Mouse (Mus musculus): ENCODE measurements around the gene Lrp8. TPM values are rescaled to one million over a fixed set of nuclear protein-coding genes. Genes with fewer than 3 reads are reported as not detected.

Gene Lrp8
- polyA plus RNA-seq, 1 experiment from 2014 or later: 69.5 TPM

DNA sequence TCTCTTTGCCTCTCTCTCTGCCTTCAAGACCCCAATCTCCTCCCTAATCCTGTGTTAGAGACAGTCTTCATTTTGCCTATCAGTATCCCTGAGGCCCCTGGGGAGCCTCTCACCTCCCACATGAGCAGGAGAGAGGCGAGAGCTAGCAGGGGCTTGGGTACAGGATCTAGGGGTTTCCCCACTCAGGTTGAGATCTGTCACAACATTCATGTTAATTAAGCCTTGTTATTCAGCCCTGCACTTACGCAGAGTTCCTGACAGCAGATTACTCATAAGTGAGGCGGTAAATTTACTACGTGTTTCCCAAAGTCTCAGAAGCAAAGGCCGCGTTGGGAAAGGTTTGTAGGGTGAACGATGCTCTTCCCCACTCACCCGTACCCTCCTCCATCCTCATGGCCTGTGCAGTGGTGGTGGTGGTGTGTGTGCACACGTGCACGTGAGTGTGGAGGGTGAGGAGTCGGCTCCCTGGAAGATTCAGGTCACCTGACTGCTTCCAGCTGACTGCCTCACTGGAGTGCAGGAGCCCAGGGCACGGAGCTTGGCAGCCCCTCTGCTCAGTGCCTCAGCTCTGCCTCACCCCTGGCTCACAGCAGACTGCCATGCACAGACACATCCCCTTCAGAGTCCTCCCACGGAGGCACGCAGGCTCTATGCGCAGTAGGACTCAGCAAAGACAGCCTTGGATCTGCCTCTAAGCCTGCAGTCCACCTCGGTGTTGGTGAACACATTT lies 18.1 kb downstream of the Lrp8 start:
- H3K4me1 ChIP-seq (replicated peaks; ENCODE audit: control insufficient read depth, insufficient read depth, low read length): peaks cover 61% of the 10 kb centered on the region
- H3K27ac ChIP-seq: peak overlapping the region; percentile 68
- no peak for DNase-seq (ENCODE audit: low spot score)
- no peak overlapping the region for H3K4me2 ChIP-seq (replicated peaks)
- 0 out of 2 replicates have a peak, but pooled peaks cover 14% of the 10 kb centered on the region for H3K36me3 ChIP-seq (replicated peaks; ENCODE audit: control insufficient read depth, insufficient read depth)
- 43% methylated on average over 16 of the region's 16 CpGs for WGBS
- H3K9ac ChIP-seq: no peak overlapping the region
- no peak for ATAC-seq (ENCODE audit: low FRiP score)
- H3K9me3 ChIP-seq (ENCODE audit: control insufficient read depth, low read length): no peaks in the 10 kb centered on the region
- H3K4me3 ChIP-seq (replicated peaks; ENCODE audit: low read length): no peak overlapping the region
- no peaks in the 10 kb centered on the region for H3K27me3 ChIP-seq (ENCODE audit: control insufficient read depth, insufficient read depth, low read length)

DNA sequence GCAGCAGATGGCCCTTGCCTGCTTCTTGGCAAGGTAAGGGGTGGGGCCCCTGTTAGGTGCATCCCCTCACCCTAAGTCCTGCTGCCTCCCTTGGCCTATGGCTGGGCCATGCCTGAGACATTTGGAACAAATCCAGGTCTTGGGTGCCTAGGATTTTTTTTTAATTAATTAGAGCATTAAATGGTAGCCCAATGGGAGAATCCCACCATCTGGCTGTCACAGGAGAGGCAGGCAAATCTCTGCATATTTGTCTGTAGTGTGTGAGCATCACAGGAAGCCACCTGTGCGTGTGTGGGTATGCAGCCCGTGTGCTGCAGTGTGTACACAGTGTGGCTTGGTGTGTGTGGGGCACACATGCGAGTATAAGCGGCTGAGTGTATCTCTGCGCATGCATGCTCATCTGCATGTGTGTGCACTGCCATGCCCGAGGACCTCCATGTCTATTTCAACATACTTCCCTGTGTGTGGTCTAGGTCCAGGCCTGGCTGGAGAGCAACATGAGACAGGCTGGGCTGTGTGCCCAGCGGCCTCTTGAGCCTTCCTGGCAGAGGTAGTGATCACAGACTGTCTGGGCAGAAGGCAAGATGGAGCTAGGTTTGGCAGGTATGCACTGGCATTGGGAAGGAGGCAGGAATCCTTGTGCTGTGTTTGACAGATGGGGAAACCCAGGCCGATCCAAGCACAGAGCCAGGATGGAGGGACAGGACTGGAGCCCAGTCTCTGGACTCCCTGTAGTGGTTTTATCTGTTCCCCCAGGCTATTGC lies 19.0 kb downstream of the Lrp8 start:
- Histone ChIP-seq H3K9me3 (ENCODE audit: control insufficient read depth, low read length) (no peaks in the 10 kb centered on the region), H3K9ac (0 out of 2 replicates have a peak overlapping the region, but pooled peaks have one; percentile 9), H3K4me1 (replicated peaks; ENCODE audit: control insufficient read depth, insufficient read depth, low read length) (peaks cover 70% of the 10 kb centered on the region), H3K27ac (peak overlapping the region; percentile 68), H3K27me3 (ENCODE audit: control insufficient read depth, insufficient read depth, low read length) (no peaks in the 10 kb centered on the region), H3K36me3 (replicated peaks; ENCODE audit: control insufficient read depth, insufficient read depth) (0 out of 2 replicates have a peak, but pooled peaks cover 14% of the 10 kb centered on the region), H3K4me3 (replicated peaks; ENCODE audit: low read length) (no peak overlapping the region), H3K4me2 (replicated peaks) (no peak overlapping the region)
- ATAC-seq (ENCODE audit: low FRiP score) (peak; percentile 7; the same call in 1 of the 2 replicates), DNase-seq (ENCODE audit: low spot score) (no peak)
- WGBS: 68% methylated on average over 8 of the region's 8 CpGs

DNA sequence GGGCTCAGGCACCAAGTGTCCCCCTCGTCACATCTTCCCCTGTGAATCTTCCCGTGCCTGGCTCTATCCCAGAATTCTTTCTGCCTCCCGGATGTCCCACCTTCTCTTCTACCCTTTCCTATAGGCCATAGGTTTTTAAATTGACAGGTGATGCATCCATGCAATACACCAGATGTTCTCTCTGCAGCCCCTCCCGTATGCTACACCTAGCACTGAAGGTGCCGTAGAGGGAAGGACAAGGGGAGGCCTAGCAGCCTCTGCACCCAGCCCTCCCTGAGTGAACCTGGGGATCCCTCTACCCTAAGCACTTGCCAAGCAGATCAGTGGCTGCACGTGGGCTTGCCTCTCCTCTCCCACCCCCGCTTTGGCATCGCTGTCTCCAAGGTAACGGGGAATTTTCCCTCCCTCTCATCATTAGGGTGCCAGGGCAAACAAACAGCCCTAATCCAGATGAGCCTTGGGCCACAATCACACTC lies 20.9 kb downstream of the Lrp8 start:
- 0 out of 2 replicates have a peak overlapping the region, but pooled peaks have one; percentile 1 for H3K4me3 ChIP-seq (replicated peaks; ENCODE audit: low read length)
- H3K9me3 ChIP-seq (ENCODE audit: control insufficient read depth, low read length): no peaks in the 10 kb centered on the region
- 13% methylated on average over 9 of the region's 9 CpGs for WGBS
- H3K27ac ChIP-seq: peak overlapping the region; percentile 85
- ATAC-seq (ENCODE audit: low FRiP score) (peak; percentile 35), DNase-seq (ENCODE audit: low spot score) (peak; percentile 71)
- H3K9ac ChIP-seq: peak overlapping the region; percentile 47
- peaks cover 83% of the 10 kb centered on the region for H3K4me1 ChIP-seq (replicated peaks; ENCODE audit: control insufficient read depth, insufficient read depth, low read length)
- H3K4me2 ChIP-seq (replicated peaks): peak overlapping the region; percentile 37
- H3K36me3 ChIP-seq (replicated peaks; ENCODE audit: control insufficient read depth, insufficient read depth): 0 out of 2 replicates have a peak, but pooled peaks cover 8% of the 10 kb centered on the region
- H3K27me3 ChIP-seq (ENCODE audit: control insufficient read depth, insufficient read depth, low read length): no peaks in the 10 kb centered on the region

DNA sequence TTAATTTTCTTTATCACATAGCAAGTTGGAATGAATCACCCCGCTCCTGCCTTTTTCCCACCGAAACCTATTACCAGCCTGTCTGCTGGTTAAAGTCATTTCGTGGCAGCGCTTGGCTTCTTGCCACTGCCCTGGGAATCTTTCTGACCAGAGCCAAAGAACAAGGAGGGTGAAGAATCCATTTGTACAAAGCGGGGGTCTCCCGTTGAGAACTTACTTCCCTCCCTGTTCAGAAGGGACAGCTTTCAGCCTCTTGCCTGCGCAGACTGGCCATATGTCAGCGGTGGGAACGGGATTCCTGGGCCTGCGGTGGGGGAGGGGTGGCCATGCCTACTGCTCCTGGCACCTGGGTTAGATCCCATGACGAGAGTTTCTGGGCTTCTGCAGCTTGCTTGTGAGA lies 21.4 kb downstream of the Lrp8 start:
- Histone ChIP-seq H3K4me2 (replicated peaks) (peak overlapping the region; percentile 37), H3K27ac (peak overlapping the region; percentile 85), H3K9me3 (ENCODE audit: control insufficient read depth, low read length) (no peaks in the 10 kb centered on the region), H3K4me3 (replicated peaks; ENCODE audit: low read length) (0 out of 2 replicates have a peak overlapping the region, but pooled peaks have one; percentile 0), H3K9ac (peak overlapping the region; percentile 47), H3K27me3 (ENCODE audit: control insufficient read depth, insufficient read depth, low read length) (no peaks in the 10 kb centered on the region), H3K36me3 (replicated peaks; ENCODE audit: control insufficient read depth, insufficient read depth) (0 out of 2 replicates have a peak, but pooled peaks cover 5% of the 10 kb centered on the region), H3K4me1 (replicated peaks; ENCODE audit: control insufficient read depth, insufficient read depth, low read length) (peaks cover 88% of the 10 kb centered on the region)
- ATAC-seq (ENCODE audit: low FRiP score) (peak; percentile 9; the same call in 1 of the 2 replicates), DNase-seq (ENCODE audit: low spot score) (peak; percentile 68)
- 9% methylated on average over 11 of the region's 11 CpGs for WGBS

DNA sequence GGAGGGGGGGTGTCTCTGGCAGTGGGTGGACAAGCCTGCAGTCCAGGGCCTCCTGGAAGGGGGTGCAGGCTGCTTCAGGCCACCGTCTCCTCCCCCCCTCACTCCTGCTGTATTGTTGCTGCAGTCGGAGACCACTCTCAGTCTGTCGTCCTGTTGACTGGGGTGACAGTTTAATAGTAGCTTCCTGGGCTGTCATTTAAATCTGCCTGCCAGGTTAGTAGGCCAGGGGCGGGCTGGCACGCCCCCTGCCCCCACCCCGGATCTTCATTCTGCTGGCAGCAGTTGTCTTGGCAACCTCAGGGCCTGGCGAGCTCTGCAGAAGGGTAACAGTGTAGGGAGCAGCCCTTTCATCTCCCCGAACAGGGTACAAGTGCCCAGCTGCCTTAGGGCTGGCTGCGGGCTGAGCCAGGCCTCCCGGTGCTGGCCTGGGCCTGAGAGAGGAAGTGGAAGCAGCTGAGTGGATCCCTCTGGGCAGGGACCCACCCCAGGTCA lies 26.7 kb downstream of the Lrp8 start:
- 7% methylated on average over 10 of the region's 10 CpGs for WGBS
- no peaks in the 10 kb centered on the region for H3K9me3 ChIP-seq (ENCODE audit: control insufficient read depth, low read length)
- peak overlapping the region; percentile 46 for H3K9ac ChIP-seq
- ATAC-seq (ENCODE audit: low FRiP score) (peak; percentile 73), DNase-seq (ENCODE audit: low spot score) (peak; percentile 44)
- peak overlapping the region; percentile 13 for H3K4me2 ChIP-seq (replicated peaks)
- no peaks in the 10 kb centered on the region for H3K36me3 ChIP-seq (replicated peaks; ENCODE audit: control insufficient read depth, insufficient read depth)
- H3K4me3 ChIP-seq (replicated peaks; ENCODE audit: low read length): no peak overlapping the region
- peaks cover 91% of the 10 kb centered on the region for H3K4me1 ChIP-seq (replicated peaks; ENCODE audit: control insufficient read depth, insufficient read depth, low read length)
- H3K27ac ChIP-seq: peak overlapping the region; percentile 56
- no peaks in the 10 kb centered on the region for H3K27me3 ChIP-seq (ENCODE audit: control insufficient read depth, insufficient read depth, low read length)

DNA sequence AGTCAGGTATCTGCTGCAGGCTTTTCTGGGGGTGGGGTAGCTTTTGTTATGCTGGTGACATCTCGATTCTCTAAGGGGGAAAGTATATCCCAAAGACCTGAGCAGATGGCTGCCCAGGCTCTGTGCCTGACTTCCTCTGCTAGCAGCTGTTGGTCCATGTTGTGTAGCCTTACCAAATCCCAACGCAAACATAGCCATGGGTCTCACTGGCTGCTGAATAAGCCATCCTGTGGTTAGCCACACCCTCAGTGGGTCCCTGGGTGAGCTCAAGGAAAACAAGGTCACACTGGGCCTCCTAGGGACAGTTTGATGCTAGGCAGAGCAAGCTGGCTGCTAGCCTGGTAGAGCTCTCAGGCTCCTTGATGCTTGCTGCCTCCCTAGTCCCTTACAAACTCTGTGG lies 27.6 kb downstream of the Lrp8 start:
- Histone ChIP-seq H3K9ac (no peak overlapping the region), H3K4me2 (replicated peaks) (no peak overlapping the region), H3K4me1 (replicated peaks; ENCODE audit: control insufficient read depth, insufficient read depth, low read length) (peaks cover 91% of the 10 kb centered on the region), H3K9me3 (ENCODE audit: control insufficient read depth, low read length) (no peaks in the 10 kb centered on the region), H3K4me3 (replicated peaks; ENCODE audit: low read length) (no peak overlapping the region), H3K27ac (peak overlapping the region; percentile 56), H3K36me3 (replicated peaks; ENCODE audit: control insufficient read depth, insufficient read depth) (no peaks in the 10 kb centered on the region), H3K27me3 (ENCODE audit: control insufficient read depth, insufficient read depth, low read length) (no peaks in the 10 kb centered on the region)
- ATAC-seq (ENCODE audit: low FRiP score): no peak
- no peak for DNase-seq (ENCODE audit: low spot score)
- 17% methylated on average over 2 of the region's 2 CpGs for WGBS

DNA sequence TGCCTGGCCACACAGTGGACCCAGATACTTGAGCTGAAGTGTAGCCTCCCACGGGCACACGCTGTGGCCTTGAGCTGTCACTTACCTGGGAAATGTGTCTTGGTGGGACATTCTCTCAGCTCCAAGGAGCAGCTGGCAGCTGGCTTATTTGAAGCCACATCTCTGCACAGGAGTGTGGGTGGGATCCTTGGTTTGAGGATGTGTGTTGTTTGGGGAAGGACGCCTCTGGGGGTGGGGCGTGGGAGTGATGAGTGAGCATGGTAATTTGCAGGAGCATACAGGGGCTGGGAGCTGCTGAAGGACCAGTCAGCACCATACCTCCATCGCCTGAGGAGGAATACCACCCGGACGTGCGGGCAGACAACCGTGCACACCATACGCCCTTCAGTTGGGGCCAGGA lies 28.1 kb downstream of the Lrp8 start:
- Histone ChIP-seq H3K9ac (0 out of 2 replicates have a peak overlapping the region, but pooled peaks have one; percentile 29), H3K27ac (peak overlapping the region; percentile 56), H3K36me3 (replicated peaks; ENCODE audit: control insufficient read depth, insufficient read depth) (no peaks in the 10 kb centered on the region), H3K4me1 (replicated peaks; ENCODE audit: control insufficient read depth, insufficient read depth, low read length) (peaks cover 91% of the 10 kb centered on the region), H3K4me2 (replicated peaks) (no peak overlapping the region), H3K27me3 (ENCODE audit: control insufficient read depth, insufficient read depth, low read length) (no peaks in the 10 kb centered on the region), H3K9me3 (ENCODE audit: control insufficient read depth, low read length) (no peaks in the 10 kb centered on the region), H3K4me3 (replicated peaks; ENCODE audit: low read length) (no peak overlapping the region)
- DNase-seq (ENCODE audit: low spot score) (no peak), ATAC-seq (ENCODE audit: low FRiP score) (no peak)
- 35% methylated on average over 10 of the region's 10 CpGs for WGBS

DNA sequence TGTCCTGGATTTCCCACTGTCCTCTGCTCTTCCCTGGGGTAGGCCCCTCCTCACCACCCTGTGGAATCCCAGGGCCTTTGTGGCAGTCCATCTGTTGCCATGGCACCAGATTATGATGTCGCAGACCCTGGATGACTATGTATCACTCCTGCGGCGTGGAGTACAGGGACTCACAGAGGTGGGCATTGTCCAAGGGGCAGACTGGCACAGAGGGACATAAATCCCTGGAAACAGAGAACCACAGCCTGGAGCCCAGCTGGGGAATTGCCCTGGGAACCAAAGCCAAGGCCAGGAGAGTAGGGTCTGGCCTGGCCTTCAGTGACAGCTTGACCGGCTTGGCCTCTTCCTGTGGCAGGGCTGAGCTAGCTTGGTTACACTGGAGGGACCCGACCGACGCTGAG lies 28.8 kb downstream of the Lrp8 start:
- ATAC-seq (ENCODE audit: low FRiP score) (peak; percentile 66), DNase-seq (ENCODE audit: low spot score) (peak; percentile 60)
- peaks cover 91% of the 10 kb centered on the region for H3K4me1 ChIP-seq (replicated peaks; ENCODE audit: control insufficient read depth, insufficient read depth, low read length)
- no peak overlapping the region for H3K4me2 ChIP-seq (replicated peaks)
- H3K4me3 ChIP-seq (replicated peaks; ENCODE audit: low read length): no peak overlapping the region
- 14% methylated on average over 7 of the region's 7 CpGs for WGBS
- H3K27ac ChIP-seq: peak overlapping the region; percentile 56
- peaks cover 1% of the 10 kb centered on the region; the same call in 1 of the 2 replicates for H3K36me3 ChIP-seq (replicated peaks; ENCODE audit: control insufficient read depth, insufficient read depth)
- no peaks in the 10 kb centered on the region for H3K9me3 ChIP-seq (ENCODE audit: control insufficient read depth, low read length)
- peak overlapping the region; percentile 29; the same call in 1 of the 2 replicates for H3K9ac ChIP-seq
- H3K27me3 ChIP-seq (ENCODE audit: control insufficient read depth, insufficient read depth, low read length): no peaks in the 10 kb centered on the region

DNA sequence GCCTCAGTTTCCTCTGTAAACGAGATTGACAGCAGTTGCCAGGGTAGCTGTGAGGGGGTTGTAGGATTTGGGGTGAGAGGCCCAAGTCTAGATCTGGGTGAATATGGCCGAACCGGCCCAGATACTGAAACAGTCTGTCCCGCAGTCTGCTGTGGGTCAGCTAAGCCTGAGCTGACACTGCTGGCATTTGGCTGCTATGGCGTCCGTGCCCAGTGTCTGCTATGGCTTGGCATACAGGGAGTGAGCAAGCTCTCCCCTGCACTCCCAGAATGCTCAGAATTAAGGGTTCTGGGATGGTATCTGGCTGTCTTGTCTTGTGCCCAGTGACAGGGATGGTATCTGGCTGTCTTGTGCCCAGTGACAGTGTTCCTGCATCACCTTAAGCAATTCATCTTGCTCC lies 29.6 kb downstream of the Lrp8 start:
- Histone ChIP-seq H3K9ac (peak overlapping the region; percentile 29; the same call in 1 of the 2 replicates), H3K9me3 (ENCODE audit: control insufficient read depth, low read length) (no peaks in the 10 kb centered on the region), H3K27ac (peak overlapping the region; percentile 56; the same call in 1 of the 2 replicates), H3K36me3 (replicated peaks; ENCODE audit: control insufficient read depth, insufficient read depth) (peaks cover 4% of the 10 kb centered on the region; the same call in 1 of the 2 replicates), H3K4me2 (replicated peaks) (no peak overlapping the region), H3K27me3 (ENCODE audit: control insufficient read depth, insufficient read depth, low read length) (no peaks in the 10 kb centered on the region), H3K4me1 (replicated peaks; ENCODE audit: control insufficient read depth, insufficient read depth, low read length) (peaks cover 95% of the 10 kb centered on the region), H3K4me3 (replicated peaks; ENCODE audit: low read length) (no peak overlapping the region)
- ATAC-seq (ENCODE audit: low FRiP score): no peak
- 81% methylated on average over 6 of the region's 6 CpGs for WGBS
- DNase-seq (ENCODE audit: low spot score): no peak
